Mouse (Mus musculus) neutrophil, adult 5-6 weeks (primary cell): ENCODE results near the gene Rhot2. TPM values are rescaled to one million over a fixed set of nuclear protein-coding genes. Genes with fewer than 3 reads are reported as not detected.

ENCODE experiments used
- ATAC-seq: fragments of 151-379, 151-347 bp; 2 replicates; pipeline ENCODE4 v1.8.0; 2017; ENCODE audit warnings: mild to moderate bottlenecking, moderate TSS enrichment; ENCODE audit not compliant: insufficient number of reproducible peaks, poor library complexity, low FRiP score, severe bottlenecking; ENCODE audit errors: extremely low read depth
- total RNA-seq: library from RNA; stranded (forward); fragments of 200-1000 nt; gene quantifications from 2 replicates; pipeline ENCODE4 v1.2.3, GENCODE M21; 2017

The Rhot2 gene
- 34.6 and 37.0 TPM in 2 replicates for total RNA-seq

DNA sequence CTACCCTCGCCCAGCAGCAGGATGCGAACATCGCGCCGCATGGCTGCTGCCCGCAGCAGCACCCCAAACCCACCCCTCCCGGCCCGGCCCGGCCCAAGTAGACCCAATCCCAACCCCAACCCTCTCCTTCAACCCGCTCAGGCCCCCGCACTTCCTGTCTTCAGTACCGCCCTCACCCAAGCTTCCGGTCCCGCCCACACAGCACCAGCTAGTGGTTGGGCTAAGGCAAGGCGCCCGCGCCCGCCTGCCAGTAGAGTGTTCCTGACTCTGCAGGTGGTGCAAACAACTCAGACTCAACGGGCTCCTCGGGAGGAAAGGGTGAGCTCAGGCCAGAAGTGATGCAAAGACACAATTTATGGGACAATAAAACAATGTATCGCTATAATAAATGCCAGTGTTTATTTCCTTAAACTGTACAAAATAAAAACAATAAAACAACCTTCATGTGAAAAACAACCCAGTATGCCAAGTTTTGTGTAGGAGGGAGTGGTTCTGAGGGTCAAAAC is at the start of gene Rhot2:
Rhot2 (minus strand) TSS at position 456 of the 506 bp plus-strand sequence.
- peak; percentile 92 for ATAC-seq

DNA sequence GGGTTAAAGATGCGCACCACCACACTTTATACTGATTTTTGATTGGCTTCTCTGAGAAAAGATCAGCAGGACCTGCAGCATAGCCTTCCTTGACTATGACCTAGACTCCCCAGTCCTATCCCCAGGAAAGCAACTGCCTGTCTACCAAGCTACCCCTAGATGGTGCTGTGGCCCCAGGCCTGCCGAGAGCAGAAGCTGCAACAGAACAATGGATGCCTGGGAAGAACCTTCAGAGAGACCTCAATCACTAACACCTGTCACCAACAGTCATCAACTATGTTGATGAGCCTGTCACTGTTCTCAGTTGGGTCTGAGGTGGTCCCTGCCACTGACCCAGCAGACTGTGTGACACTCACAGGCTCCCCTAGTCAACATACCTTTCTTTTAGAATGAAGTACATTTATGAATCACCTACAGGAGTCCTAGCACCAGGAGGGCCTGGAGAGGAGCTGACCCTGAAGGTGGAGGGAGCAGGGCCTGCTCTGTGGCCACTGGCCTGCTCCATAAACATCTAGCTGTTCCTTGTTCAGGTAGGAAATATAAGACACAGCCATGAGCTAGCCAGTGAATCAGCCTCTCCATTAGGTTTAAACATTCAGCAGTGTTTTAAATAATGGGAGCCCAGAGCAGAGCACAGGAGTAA is 49.4 kb upstream of the Rhot2 start:
- ATAC-seq = peak; percentile 92

DNA sequence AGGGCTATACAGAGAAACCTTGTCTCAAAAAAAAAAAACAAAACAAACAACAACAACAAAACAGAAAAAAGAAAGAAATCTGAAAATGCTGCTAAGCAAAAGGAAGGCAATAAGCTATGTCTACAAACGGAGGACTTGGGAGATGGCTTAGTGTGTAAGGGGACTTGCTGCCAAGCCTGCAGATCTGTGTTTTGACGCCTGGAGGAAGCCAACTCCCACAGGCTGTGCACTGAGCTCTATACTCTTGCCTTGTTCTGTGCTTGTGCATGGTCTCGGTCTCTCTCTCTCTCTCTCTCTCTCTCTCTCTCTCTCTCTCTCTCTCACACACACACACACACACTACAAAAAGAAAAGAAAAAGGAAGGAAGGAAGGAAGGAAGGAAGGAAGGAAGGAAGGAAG is 44.2 kb upstream of the Rhot2 start:
- ATAC-seq = no peak

DNA sequence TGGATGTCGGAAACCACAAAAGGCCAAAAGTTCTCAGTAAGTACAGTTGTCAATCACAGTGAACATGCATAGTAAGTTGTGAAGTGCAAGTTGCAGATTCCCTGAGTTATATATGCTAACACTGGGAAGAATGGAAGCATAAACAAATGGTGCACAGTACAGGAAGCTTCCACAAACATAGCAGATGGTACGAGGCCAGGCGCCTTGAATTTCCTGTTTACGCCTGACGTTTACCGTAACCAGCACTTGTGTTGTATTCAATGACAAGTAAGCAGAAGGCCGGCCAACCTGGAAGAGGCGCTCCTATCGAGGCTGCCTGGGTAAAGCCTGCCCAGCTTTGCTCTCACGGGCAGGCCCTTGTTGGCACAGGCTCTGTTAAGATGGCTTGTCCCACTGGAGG is 42.8 kb upstream of the Rhot2 start:
- ATAC-seq = no peak

DNA sequence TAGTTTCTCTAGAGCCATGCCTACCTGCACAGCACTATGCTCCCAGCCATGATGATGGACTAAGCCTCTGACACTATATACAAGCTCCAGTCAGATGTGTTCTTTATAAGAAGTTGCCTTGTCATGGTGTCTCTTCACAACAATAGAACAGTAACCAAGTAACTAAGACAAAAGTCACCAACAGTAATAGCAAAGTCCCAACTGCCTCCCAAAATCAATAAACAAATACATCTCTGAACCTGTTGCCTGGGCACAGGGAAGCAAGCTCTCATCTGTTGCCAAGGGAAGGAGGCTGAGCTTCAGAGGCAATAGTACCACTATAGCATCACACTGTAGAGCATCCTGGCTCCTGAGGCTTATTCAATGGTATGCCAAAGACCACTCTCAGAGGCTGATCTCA is 42.2 kb upstream of the Rhot2 start:
- no peak for ATAC-seq

DNA sequence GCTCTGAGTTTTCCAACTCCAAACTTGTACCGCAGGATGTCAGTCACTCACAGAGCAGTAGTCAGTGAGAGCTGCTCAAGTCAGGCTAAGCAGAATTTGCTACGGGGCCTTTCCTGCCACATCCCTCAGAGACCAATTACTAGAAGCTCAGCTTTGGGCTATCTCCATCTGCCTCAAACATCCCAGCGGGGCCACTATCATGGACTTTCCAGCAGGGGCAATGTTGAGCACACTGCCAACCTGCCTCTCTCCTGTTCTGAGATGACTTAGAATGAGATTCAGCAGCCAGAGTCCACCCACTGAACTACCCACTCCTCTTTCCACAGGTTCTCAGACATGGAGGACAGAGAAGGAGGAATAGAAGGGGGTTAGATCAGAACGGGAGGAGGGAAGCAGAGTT is 41.0 kb upstream of the Rhot2 start:
- ATAC-seq = no peak

DNA sequence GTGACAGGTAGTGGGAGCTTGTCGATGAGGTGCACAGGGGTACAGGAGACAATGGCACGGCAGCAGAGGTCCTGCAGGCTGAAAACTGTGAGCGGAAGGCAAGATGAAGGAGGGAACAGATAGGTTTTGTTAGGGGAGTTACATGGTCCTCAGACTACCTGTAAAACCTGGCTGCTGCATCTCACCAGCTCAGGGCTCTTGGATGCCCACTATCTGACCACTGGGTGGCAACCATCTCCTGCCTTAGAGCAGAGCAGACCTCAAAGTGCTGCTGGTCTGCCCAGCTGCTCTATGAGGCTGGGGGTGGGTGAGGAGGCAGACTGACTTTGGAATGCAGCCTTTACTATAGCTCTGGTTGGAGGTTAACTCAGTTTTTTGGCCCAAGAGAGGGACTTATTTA is 39.2 kb upstream of the Rhot2 start:
- ATAC-seq = no peak

DNA sequence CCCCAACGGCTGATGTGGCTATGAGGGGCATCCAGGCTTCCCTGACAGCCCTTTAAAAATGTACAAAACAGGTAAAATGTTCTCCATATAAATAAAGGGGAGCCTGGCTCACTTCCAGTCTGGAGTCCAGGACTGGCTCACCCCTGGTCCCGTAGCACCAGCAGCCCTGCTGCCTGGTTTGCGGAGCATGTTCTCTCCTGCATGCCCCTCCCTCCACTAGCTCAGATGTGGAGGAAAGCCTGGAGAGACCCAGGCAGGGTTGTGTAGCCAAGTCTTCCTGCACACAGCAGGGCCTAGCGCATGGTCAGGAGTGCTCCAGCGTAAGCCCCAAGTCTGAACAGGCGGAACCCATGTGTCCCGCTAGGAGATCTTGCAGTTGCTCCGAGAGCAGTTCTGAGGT is 38.6 kb upstream of the Rhot2 start:
- ATAC-seq = no peak

DNA sequence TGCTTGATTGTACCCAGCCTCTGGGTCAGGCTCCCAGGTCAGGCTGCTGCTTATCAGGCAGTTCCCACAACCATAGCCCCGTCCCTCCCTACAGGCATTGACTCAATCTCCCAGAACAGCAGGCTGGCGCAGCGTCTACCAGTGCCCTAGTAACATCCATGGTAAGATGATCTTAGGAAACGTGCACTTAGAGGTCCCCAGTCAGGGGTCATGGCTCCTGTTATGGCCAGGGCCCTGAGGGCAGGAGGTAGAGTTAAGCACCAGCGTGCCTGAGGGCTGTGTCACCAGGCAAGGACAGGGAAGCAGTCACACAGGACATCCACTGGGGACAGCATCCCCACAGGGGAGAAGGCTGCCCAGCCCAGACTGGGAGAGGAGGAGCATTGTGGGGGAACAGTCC is 37.7 kb upstream of the Rhot2 start:
- no peak for ATAC-seq

DNA sequence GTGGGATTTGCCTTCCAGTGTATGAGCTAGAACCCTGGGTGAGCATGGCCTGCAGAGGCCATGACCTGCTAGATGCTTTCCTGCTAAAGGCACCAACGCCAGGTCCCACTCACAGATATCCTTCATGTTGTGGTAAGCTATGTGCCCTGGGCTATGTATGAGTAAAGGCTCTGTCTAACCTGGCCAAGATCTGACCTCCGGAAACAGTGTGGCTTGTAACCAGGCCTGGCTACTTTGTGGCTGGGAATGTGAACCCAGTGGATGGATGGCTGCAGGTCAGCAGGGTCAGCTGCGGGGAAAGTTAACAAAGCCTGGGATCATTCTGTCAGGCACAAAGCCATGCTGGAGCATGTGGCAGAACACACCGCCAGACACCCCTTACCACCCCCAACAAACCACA is 37.0 kb upstream of the Rhot2 start:
- no peak for ATAC-seq

DNA sequence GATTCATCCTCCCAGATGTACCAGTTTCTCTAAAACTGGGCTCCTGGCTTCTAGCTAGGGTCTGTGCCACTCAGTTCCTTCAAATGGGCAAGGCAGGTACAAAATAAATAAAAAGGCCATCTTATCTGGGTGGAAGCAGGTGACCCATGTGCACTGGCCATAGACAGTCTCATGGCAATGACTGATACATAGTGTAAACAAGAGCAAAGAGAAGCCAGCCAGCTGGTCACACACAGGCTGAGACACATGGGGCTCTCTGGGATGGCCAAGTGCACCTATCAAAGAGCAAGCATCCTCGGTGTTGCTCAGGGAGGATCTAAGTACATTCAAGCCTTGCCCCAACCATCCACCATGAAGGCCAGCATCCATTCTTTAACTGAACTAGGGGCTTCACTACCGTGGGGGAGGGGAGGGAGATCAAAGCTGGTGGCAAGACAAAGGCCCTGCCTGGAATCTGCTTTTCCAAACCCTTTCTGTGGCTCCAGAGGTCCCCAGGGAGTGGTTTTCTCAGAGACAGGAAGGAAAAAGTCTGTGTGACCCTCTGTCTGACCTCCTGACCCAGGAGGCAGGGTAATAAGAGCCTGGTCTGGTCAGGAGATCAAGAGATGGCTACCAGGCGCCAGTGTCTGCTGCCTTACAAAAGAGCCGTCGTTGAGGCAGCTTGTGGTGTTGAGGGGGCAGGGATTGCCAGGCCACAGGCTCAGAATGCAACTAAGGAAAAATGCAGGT is 36.4 kb upstream of the Rhot2 start:
- ATAC-seq = no peak

DNA sequence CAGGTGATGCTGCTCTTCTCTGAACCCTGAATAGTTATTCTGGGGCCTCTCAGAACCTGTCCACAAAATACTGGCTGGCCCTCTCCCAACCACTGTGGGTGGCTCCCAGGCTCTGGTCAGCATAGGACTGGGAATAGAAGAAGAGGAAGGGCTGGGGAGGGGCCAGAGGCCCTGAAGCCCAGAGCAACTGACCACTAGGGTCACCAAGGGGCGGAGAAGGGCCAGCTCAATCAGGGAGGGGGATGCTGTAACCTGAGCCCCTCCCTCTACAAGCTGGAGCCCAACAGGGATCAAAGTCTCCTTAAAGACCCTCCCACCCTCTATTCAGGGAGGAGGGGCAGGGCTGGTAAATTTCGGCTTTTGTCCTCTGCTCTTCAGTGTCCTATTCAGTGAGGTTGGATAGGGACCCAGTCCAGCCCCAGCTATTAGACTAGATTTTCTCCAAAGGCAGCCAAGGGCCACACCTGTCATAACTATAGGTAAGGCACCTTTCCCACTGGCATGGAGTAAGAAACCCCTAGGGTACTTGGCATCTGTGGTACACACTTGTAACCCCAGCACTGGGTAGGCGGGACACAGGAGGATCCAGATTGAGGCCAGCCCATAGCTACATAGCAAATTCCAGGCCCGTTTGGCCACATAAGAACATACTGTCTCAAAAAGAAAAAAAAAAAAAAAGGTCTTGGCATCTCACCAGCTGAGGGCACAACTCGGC is 35.7 kb upstream of the Rhot2 start, which contains the start of gene Wfikkn1:
Wfikkn1 (minus strand) TSS at position 663 of the 715 bp plus-strand sequence.
- ATAC-seq = no peak

DNA sequence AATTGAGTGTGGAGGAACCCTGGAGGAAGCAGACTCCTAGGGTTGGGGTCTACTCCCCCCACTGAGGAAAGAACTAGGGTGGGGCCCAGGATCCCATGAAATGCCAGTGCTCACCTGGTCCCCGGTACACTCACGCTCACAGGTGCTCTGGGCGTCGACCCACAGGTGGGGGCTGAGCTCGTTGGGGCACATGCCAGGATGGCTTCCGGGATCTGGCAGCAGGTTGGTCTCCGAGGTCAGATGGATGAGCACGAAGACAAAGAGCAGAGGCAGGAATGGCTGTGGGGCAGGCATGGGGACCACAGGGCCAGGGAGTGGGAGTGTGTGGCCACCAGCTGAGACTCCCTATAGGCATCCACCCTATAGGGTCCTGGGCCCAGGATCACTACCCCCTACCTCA is 35.1 kb upstream of the Rhot2 start:
- ATAC-seq = no peak

DNA sequence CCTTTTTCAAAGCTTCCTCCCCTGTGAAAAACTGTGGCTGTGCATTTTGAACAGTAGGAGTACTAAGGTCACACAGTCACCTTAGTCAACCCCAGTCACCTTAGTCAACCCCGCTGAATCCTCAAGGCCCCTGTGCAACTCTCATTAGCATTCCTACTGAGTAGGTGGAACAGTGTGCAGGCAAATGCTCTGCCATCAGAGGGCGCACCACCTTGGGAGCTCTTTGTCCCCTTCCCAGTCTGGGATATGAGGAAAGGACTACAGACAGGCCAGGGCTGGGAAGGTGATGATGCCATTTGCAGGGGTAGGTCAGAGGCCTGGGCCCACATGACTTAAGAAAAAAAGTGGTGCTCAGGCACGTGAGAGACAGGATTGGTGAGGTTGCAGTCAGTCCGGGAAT is 34.6 kb upstream of the Rhot2 start:
- no peak for ATAC-seq

DNA sequence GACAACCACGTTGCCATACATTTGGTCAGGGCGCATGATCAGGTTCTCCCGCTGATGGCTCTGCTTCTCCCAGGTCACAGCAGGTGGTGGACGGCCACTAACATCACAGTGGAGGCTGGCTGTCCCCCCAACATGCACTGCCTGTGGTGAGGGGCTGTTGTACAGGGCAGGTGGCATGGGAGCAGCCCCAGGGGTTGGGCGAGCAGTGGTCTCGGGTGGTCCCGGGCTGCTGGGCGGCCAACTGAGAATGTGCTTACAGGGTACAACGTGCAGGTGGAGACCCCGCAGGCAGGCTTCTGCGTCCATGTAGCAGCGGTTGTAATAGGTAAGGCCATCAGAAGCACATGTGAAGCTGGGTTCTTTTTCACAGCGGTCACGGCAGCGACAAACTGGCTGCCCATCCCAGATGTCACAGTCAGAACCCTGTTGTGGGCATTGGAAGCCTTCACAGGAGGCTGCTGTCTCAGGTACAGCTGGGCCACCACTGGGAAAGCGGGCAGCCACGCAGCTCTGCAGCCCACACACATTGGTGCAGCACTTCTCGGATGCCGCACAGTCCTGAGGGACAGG is 34.0 kb upstream of the Rhot2 start:
- no peak for ATAC-seq

DNA sequence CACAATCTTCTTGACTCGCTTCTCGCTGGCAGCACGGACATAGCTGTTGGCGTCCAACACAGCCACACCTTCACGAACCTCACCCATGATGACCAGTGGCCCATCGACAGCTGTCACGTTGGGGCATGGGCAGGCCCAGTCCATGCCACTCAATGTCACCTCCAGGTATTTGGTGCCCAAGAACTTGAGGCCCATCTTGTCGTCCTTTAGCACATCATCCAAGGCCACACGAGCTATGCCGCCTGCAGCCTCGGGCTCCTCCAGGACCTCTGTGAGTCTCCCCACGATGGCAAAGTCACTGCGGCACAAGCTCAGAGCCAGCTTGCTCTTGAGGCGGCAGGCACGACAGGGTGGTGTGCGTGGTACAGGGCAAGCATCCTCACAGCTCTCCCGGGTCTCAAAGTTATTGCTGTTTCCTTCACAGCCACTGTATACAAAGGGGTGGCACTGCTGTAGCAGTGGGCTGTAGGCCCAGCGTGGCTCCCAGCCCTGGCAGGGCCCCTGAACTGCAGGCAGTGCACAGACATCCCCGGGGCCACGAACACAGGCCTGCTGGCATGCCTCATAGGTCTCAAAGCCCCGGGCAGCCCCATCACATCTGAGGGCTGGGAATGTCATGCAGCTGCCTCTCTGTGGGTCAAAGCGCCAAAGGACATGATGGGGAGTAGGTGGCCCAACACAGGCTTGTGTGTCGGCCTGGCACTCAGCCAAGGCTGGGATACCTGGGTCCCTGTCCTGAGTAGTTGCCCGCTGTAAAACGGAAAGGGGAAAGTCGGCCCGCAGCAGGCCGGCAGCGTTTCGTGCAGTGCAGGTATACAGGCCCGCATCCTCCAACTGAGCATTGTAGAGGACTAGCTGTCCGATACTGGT is 33.3 kb upstream of the Rhot2 start:
- no peak for ATAC-seq

DNA sequence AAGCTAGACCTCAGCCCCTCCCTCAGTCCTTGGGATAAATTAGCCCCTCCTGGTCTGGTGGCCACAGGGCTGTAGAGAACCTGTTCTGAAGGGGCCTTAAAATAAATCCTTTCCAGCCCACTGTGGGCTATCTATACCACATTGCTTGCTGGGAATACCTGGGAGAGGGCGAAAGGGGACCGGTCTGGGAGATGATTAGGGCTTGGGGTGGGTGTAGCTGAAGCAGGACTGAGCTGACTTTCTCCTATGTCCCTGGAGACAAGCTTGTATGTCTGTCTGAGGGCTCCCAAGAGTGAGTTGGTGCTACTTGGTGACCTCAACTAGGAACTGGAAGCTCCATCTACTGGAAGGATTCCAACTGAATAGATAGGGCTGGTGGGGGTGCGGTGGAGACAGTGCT is 32.4 kb upstream of the Rhot2 start:
- no peak for ATAC-seq

DNA sequence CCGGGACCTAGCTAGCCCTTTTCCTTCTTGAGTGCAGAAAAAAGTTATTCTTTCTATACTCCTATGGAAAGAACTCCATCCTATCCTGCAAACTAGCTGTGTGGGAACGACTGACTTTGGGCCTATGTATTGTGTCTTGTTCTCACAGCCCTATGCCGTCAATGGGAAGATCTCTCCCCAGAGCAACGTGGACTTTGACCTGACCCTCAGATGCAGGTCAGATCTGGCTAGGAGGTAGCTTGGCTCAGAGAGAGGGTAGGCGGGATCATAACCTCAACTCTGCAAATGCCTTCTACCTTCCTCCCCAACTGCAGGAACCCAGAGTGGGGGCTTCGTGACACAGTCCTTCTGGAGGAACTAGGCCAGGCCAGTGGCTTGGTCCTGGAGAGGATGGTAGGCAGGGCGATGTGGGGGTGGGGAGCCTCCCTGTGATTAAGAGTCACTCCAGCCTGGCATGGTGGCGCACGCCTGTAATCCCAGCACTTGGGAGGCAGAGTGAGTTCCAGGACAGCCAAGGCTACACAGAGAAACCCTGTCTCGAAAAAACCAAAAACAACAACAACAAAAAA is 31.8 kb upstream of the Rhot2 start:
- ATAC-seq = no peak
